Mouse (Mus musculus) left cerebral cortex, adult 18-20 months (tissue): ENCODE data around the gene Spem2. TPM values are rescaled to one million over a fixed set of nuclear protein-coding genes. Genes with fewer than 3 reads are reported as not detected.

ENCODE experiments used
- DNase-seq, 2 experiments: peaks; one replicate each; pipeline ENCODE4 v3.0.0; 2021 to 2022; ENCODE audit warnings: low spot score in 2 of 2, mixed read lengths in 1 of 2
- total RNA-seq, 2 experiments: library from RNA; stranded (reverse); gene quantifications; 2 replicates each; pipeline ENCODE4 v1.2.3; 2021

The Spem2 gene
- total RNA-seq, 2 experiments from 2014 or later, result not detected

DNA sequence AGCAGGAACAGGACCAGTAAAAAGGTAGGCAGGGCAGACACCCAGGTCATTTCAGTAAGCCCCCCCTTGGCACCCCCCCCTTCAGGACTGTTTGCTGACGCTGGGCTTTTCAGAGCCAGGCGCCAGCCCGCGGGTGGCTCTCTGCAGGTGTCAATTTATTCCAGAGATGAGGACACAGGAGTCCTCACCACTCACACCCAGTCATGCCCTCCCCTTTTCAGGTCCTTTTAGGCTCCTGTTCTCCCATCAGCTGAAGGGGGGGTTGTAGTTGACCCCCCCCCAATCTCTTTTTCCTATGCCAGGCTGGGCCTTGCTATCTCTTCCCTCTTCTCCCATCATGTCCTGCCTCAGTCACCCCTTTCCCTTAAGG, 17.7 kb upstream of the Spem2 start:
- DNase-seq, result no peak

DNA sequence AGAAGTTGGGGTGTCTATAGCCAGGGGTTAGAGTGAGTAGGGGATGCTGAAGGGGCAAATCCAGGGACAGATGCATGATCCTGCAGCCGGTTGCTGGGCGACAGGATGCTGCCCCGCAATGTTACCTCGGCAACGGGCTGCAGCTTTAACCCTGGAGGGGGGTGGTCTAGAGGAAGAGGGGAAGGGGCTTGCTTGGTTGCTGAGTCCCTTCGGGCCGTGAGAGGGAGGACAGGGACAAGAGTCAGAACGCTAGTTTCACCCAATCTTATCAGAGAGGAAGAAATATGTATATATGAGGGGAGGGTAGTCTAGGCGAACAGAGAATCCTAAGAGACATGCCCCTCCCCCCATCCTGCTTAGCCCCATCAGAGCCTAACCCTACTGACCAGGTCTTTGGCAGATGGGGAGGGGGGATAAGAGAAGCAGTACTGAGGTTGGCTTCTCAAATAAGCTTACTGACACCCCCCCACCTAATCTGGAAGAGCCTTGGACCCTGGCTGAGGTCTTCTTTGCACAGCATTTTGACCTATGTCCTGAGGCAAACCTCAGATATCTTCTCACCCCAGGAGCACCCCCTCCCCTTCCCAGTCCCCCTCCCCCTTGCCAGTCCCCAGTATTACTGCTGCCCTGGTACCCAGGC, 17.2 kb upstream of the Spem2 start:
- no peak for DNase-seq

DNA sequence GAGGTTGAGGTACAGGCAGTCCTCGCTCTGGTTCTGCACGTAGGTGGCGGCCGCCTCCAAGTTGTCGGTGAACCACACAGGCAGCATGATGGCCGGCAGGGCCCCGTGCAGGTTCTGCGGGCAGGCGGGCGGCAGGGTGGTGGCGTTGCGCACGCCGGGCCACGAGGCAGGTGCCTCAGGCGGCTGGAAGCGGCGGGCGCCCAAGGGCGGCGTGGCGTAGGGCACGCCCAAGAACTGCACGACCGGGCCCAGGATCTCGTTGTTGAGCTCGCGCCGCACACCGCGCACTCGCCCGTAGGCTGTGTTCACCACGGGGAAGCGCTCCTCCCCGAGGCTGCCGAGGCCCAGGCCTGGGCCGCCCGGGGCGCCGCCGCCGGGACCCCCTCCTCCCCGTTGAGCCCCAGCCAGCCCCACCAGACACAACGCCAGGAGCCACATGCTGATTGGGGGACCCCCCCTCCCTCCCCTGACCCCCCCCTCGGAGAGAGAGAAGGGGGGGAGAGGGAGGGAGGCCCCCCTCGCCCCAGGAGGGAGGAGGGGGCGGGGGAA, 15.8 kb upstream of the Spem2 start:
- DNase-seq, result peak; percentile 25 to 51

DNA sequence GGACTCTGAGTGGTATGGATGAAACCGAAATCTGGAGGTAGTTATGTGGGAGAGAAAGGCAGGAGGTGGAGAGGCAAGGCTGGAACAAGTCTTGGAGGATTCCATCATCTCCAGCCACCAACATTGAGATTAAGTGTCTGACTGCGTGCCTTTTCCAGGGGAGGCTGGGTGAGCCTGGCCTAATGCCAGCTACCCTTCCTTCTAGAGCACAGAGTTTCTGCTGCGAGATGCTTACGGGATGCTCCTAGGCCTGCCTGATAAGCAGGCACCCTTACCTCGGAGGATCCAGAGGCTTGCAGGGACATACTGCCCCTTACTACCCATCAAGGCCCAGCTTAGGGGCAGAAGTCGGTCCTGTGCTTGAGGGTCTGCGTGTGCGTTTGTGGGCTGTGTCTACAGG, 15.3 kb upstream of the Spem2 start:
- no peak for DNase-seq

DNA sequence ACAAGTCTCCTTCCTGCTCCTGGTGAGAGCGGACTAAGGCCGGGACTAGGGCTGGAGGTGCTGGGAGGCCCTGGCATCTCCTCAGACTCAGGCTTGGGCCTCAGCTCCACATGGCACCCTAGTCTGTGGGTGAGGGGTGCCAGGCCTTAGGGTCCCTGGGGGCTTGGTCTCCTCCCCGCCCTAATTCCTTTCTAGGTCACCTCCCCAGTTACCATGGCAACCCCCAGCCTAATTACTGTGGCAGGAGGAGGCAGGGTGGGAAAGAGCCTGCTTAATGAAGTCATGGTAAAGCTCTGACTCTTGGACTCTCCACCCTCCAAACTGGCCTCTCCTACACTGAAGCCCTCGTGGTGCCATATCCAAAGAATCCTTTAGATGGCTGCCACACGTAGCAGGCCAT, 10.6 kb upstream of the Spem2 start:
- no peak for DNase-seq

DNA sequence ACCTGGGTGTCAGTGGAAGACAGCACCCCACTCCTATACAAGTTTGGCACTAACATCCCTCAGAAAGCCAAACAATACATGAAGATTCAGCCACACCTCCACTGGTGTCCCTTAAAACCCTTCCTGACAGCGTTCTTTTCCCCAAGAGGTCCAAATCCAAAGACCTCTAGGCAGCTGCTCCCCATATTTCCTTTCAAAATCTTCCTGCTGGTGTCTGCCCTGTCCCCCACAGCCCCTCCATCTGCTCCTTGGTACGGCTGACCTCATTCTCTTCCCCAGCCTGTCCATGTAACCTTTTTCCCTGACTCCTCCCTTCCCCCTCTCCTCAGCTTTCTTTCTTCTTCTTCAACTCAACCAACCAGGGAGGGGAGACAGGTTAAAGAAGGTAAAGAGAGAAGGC, 5.2 kb upstream of the Spem2 start:
- DNase-seq, result no peak

DNA sequence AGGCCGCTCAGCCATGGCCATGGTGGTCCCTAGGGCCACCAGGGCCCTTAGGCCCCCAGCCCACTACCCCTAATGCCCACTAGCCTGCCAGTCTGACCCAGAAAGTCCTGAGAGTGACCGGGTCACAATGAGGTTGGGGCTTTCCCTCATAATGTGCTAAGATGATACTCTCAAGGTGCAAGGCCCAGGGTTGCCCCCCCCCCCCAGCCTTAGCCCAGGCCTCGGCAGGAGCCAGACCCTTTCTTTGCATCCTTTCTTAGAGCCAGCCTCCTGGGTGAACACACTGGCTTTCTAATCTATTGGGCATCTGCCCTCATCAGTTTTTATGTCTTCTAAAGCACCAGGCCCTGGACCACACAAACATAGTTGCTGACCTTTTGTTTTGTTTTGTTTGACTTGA, 3.8 kb upstream of the Spem2 start, which contains the start of gene Spem1:
Gene Spem1 (minus strand): TSS at position 101 of the 400 bp plus-strand sequence.
- no peak for DNase-seq

DNA sequence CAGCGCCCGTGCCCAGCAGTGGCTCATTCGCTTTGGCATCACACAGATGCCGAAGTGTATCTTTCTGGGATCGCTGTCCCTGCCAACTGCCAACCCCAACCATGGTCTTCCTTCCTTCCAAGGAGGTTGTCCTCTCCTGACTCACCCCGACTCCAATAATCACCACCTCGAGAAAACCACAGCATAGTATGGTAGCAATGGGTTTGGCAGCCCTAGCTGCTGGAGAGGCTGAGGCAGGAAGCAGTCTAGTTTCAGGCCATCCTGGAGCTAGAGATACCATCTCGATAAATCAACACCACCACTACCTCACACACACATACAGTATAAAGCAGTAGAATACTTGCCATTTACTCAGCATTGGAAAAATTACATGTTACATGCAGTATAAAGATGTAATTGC, 606 bp upstream of the Spem2 start:
- DNase-seq, result no peak

DNA sequence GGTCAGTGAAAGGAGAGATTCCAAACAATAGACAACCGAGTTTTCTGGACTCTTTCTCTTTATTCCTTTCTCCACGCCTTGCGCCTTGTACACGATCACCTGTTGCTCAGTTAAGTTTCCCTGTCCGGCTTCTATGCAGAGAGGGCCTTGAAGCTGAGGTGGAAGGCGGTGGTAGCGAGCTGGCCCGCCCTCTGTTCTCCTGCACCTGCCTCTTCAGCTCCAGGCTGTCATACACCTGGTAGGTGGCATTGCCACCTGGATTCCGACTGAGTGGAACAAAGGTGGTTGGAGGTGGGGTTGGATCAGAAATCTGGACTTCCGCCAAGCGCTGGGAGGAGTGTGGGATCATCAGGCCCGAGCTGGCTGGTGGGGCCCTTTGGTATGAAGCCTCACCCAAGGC, 1.7 kb downstream of the Spem2 start:
- no peak for DNase-seq

DNA sequence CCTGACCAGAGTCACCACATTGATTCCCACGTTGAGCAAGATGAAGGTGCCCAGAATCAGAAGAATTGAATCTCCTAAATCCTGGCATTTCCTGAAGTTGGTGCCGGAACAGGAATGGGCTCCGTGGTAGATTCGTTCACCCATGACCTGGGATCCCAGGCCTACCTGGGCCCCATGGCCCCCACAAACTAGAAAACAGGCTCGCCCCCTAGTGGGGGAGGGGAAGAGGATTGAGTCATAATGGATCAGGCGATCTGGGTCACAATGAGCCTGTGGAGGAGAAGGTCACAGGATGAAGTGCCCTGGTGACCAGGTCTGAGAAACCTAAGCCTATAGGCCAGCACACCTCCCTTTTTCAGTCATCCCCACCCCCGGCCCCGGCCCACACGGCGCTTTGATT, 3.1 kb downstream of the Spem2 start, which contains the start of gene Gm39566:
Gene Gm39566 (minus strand): TSS at position 144 of the 400 bp plus-strand sequence.
- DNase-seq, result no peak

DNA sequence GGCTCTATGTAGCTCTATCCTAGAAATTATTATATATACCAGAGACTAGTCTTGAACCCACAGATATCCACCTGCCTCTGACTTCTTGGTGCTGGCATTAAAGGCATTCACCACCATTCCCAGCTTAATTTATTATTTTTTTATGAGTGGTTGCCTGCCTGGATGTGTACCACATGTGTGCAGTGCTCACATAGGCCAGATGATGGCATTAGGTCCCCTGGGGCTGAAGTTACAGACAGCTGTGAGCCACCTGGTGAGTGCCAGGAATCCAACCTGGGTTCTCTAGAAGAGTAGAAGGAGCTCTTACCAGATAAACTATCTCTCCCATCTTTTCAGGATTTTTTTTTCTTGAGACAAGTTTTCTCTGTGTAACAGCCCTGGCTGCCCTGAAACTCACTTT, 8.0 kb downstream of the Spem2 start:
- no peak for DNase-seq

DNA sequence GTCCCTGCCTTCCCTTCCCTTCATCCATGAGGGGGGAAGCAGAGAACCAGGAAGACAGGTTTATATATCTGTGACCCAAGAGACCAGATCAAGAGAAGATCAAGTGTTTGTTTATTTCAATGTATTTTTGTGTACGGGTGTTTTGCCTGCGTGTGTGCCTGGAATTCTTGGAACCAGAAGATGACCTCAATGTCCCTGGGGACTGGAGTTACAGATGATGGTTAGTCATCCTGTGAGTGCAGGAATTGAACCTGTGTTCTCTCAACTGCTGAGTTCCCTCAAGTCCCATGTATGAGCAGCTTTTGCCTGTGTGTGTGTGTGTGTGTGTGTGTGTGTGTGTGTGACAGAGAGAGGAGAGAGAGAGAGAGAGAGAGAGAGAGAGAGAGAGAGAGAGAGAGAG, 10.6 kb downstream of the Spem2 start:
- DNase-seq, result no peak

DNA sequence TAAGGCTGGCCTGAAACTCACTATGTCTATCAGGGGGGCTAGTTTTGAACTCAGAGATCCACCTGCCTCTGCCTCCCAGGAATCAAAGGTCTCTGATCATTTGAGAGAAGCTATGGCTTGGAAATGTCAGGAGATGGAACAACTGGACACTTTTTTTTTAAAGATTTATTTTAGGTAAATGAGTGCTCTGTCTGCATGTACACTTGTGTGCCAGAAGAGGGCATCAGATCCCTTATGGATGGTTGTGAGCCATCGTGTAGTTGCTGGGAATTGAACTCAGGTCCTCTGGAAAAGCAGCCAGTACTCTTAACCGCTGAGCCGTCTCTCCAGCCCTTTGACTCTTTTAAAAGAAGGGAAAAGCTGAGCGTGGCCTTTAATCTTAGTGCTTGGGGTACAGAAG, 11.9 kb downstream of the Spem2 start:
- DNase-seq, result no peak

DNA sequence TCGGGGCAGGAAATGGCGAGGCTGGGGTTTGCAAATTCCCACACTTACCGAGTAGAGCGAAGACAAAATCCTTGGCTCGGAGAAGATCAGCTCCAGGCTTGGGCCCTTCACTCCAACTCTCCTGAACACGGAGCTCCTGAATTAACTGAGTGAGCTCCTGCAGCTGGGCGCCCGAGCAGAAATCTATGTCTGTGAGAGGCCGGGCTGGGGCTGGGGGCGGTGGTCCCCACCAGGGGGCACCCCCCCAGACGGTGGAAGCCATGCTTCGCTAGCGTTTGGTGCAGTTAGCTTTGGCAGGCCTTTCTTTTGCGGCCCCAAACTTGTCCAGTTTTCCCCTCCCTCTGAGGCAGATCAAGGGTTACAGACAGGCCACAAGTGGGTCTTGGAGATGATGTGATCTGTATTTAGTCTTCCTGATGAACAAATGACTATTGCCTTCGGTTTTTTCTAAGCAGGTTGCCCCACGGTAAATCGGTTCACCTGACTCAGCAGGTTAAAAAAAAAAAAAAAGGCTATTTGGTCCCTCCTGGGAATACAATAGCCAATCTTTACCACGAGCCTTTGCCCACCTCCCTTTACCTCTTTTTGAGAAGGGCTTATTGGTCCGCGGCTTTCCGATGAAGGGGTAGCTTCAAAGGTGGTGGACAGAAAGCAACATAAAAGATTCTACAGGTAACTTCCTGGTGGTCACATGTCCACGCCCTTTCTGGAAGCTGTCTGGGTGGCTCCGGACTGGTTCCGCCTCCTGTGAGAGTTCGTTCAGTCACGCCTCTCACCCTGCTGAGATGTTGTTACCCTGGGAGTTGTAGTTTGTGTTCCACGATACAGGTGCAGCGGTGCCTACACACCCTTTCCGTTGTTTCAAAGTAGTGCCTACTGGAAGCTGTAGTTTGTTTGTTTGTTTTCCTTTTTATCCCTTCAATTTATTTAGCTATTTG, 13.0 kb downstream of the Spem2 start, which contains the start of gene Tmem102:
Gene Tmem102 (minus strand): TSS at position 653 of the 938 bp plus-strand sequence.
- no peak for DNase-seq

DNA sequence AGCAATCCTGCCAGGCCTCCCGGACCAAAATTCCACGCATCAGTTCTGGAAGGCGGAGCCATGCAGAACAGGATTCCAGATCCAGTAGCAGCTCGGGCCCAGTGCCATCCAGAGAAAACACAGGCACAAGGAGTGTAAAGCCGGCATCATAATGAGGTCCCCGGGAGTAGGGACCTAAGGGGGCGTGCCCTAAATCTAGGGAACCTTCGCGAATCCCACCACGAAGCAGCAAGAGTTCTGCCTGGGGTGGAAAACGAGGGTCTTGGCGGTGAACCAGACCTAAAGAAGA, 13.7 kb downstream of the Spem2 start:
- no peak for DNase-seq

DNA sequence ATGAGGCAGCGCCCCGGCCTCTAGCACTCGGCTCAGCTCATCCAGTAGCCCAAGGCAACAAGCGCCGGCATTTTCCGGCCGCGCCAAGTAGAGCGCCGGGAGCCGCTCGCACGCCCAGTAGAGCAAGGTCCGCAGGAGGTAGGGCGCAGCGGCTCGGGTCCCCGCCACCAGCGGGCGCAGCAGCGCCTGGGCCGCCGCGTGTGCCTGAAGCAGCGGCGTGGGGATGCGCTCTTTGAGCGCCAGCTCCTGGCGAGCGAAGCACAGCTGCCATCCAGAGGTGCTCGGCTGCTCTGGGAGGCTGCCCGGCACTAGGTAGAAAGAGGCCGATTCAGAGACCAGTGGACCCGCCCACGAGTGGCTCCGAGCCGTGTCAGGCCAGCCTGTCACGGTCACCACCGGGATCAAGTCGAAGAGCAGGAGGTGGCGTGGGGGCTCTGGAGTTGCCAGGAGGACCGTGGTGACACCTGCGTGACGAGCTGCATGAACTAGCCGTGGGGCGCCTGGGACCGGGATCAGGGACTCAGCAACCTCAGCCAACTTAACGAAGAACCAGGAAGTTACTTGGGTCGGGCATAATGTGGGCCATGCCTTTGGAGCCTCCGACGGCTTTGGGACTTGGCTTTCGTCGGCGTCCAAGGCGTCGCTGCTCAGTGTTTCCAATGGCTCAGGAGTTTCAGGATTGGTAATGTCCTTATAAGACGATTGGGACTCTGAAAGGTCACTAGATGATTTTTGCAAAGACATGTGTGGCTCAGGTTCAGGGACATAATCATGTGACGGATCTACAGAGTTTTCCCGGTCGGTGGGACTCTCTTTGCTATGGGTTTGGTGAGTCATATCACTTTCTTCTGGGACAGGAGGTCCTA, 14.2 kb downstream of the Spem2 start:
- peak; percentile 57 to 78 for DNase-seq

DNA sequence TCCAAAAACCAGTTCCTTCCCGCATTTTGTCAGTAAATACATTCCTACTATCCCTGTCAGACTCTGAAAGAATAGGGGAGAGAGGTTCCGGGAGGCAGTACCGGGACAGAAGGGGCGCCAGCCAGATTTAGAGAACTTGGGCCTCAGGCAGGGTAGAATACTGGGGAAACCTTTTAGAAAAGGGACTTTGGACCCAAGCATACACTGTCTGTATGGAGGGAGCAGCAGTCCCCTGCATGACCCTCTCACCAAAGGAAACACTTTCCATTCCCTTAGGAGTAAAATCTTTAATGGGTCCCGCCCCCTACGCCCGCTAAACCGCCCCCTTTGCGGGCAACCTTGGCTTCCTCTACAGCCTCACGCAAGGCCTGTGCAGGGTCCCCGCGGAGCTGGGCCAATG, 14.9 kb downstream of the Spem2 start:
- no peak for DNase-seq

DNA sequence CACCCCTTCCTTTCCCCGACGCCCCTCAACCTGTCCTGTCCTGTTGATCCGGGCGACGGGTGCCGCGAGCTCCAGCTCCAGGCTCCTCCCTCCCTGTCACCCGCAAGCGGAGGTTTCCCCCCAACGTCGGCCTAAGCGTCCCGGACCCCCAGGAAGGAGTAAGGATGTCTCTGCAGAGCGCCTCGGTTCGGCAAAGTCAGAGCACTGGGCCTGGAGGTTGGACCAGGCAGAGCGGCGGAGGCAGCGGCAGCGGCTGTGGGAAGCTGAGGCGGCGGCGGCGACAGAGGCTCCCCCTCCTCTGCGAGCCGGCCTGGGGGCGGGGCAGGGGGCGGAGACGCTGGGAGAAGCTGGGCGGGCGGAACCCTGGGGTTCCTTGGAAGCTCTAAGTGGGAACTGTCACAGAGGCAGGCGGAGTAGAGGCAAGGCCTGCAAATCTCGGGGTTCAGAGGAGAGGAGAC, 15.6 kb downstream of the Spem2 start:
- peak; percentile 59 to 78 for DNase-seq

DNA sequence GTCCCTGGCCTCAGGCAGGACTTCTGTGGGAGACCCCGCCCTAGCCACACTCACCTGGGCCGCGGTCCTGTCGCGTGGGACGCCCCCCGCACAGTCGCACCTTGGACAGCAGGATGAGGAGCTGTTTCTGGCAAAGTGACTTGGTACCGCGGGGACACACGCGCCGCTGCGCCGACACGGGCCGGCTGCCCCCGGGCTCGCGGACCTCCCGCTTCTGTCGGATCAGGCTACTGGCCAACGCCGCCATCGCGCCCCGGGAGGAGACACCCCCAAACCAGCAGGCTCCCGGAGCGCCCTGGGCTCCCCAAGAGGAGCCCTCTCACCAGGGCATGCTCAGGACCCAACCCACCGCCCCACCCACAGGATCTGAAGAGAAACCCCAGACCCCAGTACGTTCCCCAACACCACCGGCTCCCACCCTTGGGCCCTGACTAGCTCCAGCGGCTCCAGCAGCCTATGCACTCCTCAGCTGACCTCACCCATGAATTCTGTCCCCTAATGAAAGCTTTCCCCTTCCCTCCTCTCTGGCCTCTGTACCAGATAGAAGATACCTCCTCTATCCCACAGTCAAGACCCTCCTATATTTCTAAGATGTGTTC, 16.8 kb downstream of the Spem2 start, which contains the start of gene Fgf11:
Gene Fgf11 (minus strand): TSS at position 479 of the 599 bp plus-strand sequence.
- no peak for DNase-seq

DNA sequence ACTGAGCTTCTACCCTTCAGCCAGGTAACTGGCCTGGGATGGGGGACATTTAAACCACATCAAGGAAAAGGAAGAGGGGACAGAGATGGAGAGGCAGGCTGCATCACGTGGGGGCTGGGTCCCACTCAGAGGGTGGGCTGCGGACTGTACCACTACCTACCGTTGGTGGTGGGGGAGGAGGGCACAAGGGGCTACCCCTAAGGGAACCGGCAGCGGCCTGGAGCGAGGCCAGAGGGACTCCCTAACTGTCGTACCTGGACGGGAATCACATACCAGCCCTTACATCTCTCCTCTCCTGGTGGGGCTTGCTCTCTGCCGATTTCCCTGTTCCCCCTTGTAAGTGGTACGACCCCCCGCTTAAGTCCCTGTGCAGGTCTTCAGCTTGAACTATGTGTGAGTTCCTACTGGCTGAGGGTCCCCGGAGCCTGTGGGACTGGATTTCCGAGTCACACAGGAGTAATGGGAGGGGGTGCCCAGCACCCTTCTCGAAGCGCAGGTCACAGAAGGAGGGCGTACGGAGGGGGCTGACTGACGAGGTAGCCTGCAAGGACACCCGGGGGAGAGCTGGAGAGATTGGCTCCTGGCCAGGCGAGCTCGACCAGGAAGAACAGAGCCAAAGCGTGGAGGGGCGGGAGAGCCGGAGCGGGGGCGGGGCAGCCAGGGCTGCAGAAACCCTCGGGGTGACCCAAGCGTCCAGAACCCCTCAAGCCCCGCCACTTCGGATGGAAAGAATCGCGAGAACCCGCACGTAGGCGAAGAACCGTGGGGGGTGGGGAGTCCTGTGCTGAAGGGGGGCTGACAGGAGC, 17.7 kb downstream of the Spem2 start:
- no peak for DNase-seq
